Mouse (Mus musculus) kidney, postnatal 10 days (tissue): ENCODE data around the gene Marveld3.

Source experiments
- DNase-seq: peaks from one replicate; pipeline ENCODE4 v3.0.0; 2021; ENCODE audit warnings: mixed read lengths

The Marveld3 gene

GRCm38 (mm10) chr8:109963421-109963820, 1.4 kb upstream of the Marveld3 start:
- DNase-seq, result no peak

- no peak for DNase-seq
These were observed 893 bp upstream of the Marveld3 start for GRCm38 (mm10) chr8:109962896-109963295.

GRCm38 (mm10) chr8:109959112-109959511, 2.9 kb downstream of the Marveld3 start:
- DNase-seq, result no peak

- DNase-seq, result no peak
These were observed 3.9 kb downstream of the Marveld3 start for GRCm38 (mm10) chr8:109958036-109958655.

- DNase-seq, result peak; percentile 46
These were observed 4.6 kb downstream of the Marveld3 start for GRCm38 (mm10) chr8:109957167-109958028.

- DNase-seq, result no peak
These were observed 7.5 kb downstream of the Marveld3 start for GRCm38 (mm10) chr8:109954486-109954948.

- no peak for DNase-seq
These were observed 9.8 kb downstream of the Marveld3 start for GRCm38 (mm10) chr8:109952171-109952570.

GRCm38 (mm10) chr8:109948285-109948564, 13.8 kb downstream of the Marveld3 start:
- DNase-seq, result no peak

- DNase-seq, result peak; percentile 54
These were observed 14.3 kb downstream of the Marveld3 start for GRCm38 (mm10) chr8:109947447-109948284.

- DNase-seq, result no peak
These were observed 15.7 kb downstream of the Marveld3 start for GRCm38 (mm10) chr8:109946272-109946671.

- no peak for DNase-seq
These were observed 16.3 kb downstream of the Marveld3 start for GRCm38 (mm10) chr8:109945694-109946093.

GRCm38 (mm10) chr8:109945153-109945632, 16.8 kb downstream of the Marveld3 start:
- DNase-seq, result no peak

GRCm38 (mm10) chr8:109941606-109942360, 20.2 kb downstream of the Marveld3 start:
- peak; percentile 56 for DNase-seq

- peak; percentile 22 for DNase-seq
These were observed 41.3 kb downstream of the Marveld3 start for GRCm38 (mm10) chr8:109920406-109921390.

GRCm38 (mm10) chr8:109917277-109917676, 44.7 kb downstream of the Marveld3 start:
- DNase-seq, result peak; percentile 72

- DNase-seq, result no peak
These were observed 54.6 kb downstream of the Marveld3 start for GRCm38 (mm10) chr8:109907376-109907775.

- no peak for DNase-seq
These were observed 55.1 kb downstream of the Marveld3 start for GRCm38 (mm10) chr8:109906907-109907306.

- DNase-seq, result no peak
These were observed 56.9 kb downstream of the Marveld3 start for GRCm38 (mm10) chr8:109904928-109905668.

GRCm38 (mm10) chr8:109903909-109904469, 58.0 kb downstream of the Marveld3 start:
- no peak for DNase-seq

- no peak for DNase-seq
These were observed 59.6 kb downstream of the Marveld3 start for GRCm38 (mm10) chr8:109902379-109902778.
